Mouse (Mus musculus) brain, embryonic 14.5 days (tissue): ENCODE results near the gene Gosr1.

Experiments used
- CTCF ChIP-seq: fragments of 200-500 bp; IDR thresholded peaks from 2 replicates; pipeline ENCODE4 v1.5.1; 2012; ENCODE audit warnings: inconsistent platforms, mild to moderate bottlenecking, moderate library complexity, borderline replicate concordance; ENCODE audit not compliant: insufficient read depth, insufficient read length; ENCODE audit errors: extremely low read depth
- POLR2A ChIP-seq: fragments of 200-500 bp; IDR thresholded peaks from 2 replicates; pipeline ENCODE4 v1.6.1; 2012; ENCODE audit warnings: mild to moderate bottlenecking, inconsistent platforms, borderline replicate concordance; ENCODE audit not compliant: poor library complexity, insufficient read depth, insufficient read length, severe bottlenecking; ENCODE audit errors: extremely low read depth

DNA sequence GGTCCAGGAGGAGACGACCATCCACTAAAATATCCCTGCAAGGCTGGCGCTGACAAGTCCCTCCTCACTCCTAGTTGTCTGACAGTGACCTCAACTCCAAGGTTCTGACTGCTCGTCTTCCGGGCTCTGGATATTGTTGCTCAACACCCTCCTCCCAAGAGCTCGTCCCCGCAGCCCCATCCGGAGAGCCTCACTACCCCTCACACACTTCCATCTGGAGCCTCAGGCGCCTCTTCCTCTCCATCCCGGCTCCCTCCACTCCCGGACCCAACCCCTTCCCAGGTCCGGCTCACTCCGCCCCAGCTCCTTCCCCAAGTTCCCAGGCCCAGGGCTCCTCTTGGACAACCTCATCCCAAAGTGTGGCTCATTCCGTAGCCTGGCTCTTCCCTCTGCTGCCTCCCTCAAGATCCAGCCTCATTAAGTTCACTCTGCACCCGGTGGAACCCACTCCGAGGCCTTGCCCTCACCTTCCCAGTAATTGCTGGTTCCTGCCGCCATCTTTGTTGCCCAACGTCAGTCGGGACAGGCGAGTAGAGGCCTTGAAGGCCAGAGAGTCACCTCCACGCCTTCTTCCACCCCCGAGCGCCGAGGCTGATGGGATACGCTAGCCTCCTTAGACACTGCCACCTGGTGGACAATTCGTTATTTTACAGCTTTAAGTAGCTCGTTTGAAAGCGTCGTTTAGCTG lies at the start of gene Gosr1:
- TF ChIP-seq CTCF, result peak; percentile 82
- peak; percentile 22; the same call in 1 of the 2 replicates for TF ChIP-seq POLR2A
